Mouse (Mus musculus) MEL (cell line): ENCODE data around the gene Zgpat. TPM values are rescaled to one million over a fixed set of nuclear protein-coding genes. Genes with fewer than 3 reads are reported as not detected.

Experiments used
- DNase-seq: peaks from one replicate; pipeline ENCODE4 v3.0.0; 2011; ENCODE audit warnings: low read depth, low spot score
- H3K27ac ChIP-seq: 2 replicates; pipeline ENCODE4 v1.5.1; 2012; ENCODE audit warnings: low read depth, mild to moderate bottlenecking, control low read depth, low read length, moderate library complexity; ENCODE audit not compliant: control insufficient read depth
- H3K27me3 ChIP-seq, 2 experiments: fragments of 150-350 bp in 1 of 2; sonication (generic) in 1 of 2; 2 replicates each; pipeline ENCODE4 v1.6.1; 2012; ENCODE audit warnings: low read length in 2 of 2, mild to moderate bottlenecking in 2 of 2, improper control_type of control experiment in 1 of 2, moderate library complexity in 1 of 2; ENCODE audit not compliant: insufficient read depth in 2 of 2, control insufficient read depth in 1 of 2
- H3K36me3 ChIP-seq, 2 experiments: 2 replicates each; pipeline ENCODE4 v1.6.1; 2012 to 2014; ENCODE audit warnings: low read length in 2 of 2, improper control_type of control experiment in 1 of 2, inconsistent platforms in 1 of 2, mild to moderate bottlenecking in 1 of 2; ENCODE audit not compliant: insufficient read depth in 2 of 2, control insufficient read depth in 1 of 2
- H3K4me1 ChIP-seq, 2 experiments: fragments of 150-350 bp in 1 of 2; sonication (generic) in 1 of 2; 2 replicates each; pipeline ENCODE4 v1.6.1; 2012; ENCODE audit warnings: low read length in 2 of 2, improper control_type of control experiment in 1 of 2, mild to moderate bottlenecking in 1 of 2; ENCODE audit not compliant: insufficient read depth in 2 of 2, control insufficient read depth in 1 of 2
- H3K4me3 ChIP-seq, 2 experiments: fragments of 150-350 bp in 1 of 2; sonication (generic) in 1 of 2; 2 replicates each; pipeline ENCODE4 v1.5.1; 2012; ENCODE audit warnings: low read depth in 2 of 2, low read length in 2 of 2, mild to moderate bottlenecking in 2 of 2, moderate library complexity in 2 of 2, control low read depth in 1 of 2, improper control_type of control experiment in 1 of 2; ENCODE audit not compliant: control insufficient read depth in 1 of 2, insufficient read depth in 1 of 2
- H3K79me2 ChIP-seq: 2 replicates; pipeline ENCODE4 v1.6.1; 2012; ENCODE audit warnings: mild to moderate bottlenecking, low read length, moderate library complexity; ENCODE audit not compliant: control insufficient read depth, poor library complexity, insufficient read depth
- H3K9ac ChIP-seq: 2 replicates; pipeline ENCODE4 v1.6.1; 2012; ENCODE audit warnings: low read depth, mild to moderate bottlenecking, control low read depth, low read length, moderate library complexity; ENCODE audit not compliant: control insufficient read depth, poor library complexity, severe bottlenecking
- H3K9me3 ChIP-seq: fragments of 150-350 bp; sonication (generic); replicated peaks from 2 replicates; pipeline ENCODE4 v1.6.1; 2012; ENCODE audit warnings: mild to moderate bottlenecking, low read length, improper control_type of control experiment, moderate library complexity; ENCODE audit not compliant: insufficient read depth
- CHD1 ChIP-seq: IDR thresholded peaks from 2 replicates; pipeline ENCODE4 v1.6.1; 2012; ENCODE audit warnings: low read depth, mild to moderate bottlenecking, inconsistent platforms, low read length, improper control_type of control experiment
- CTCF ChIP-seq, 3 experiments: IDR thresholded peaks in 2 of 3; conservative IDR thresholded peaks in 1 of 3; 2 replicates each; pipeline ENCODE4 v1.5.1; 2011 to 2012; ENCODE audit warnings: low read length in 3 of 3, low read depth in 2 of 3, mild to moderate bottlenecking in 2 of 3, improper control_type of control experiment in 1 of 3, inconsistent platforms in 1 of 3, mixed read lengths in 1 of 3, moderate library complexity in 1 of 3; ENCODE audit not compliant: control insufficient read depth in 1 of 3, insufficient read depth in 1 of 3, poor library complexity in 1 of 3, severe bottlenecking in 1 of 3
- ELF1 ChIP-seq: IDR thresholded peaks from 2 replicates; pipeline ENCODE4 v1.6.1; 2014; ENCODE audit warnings: low read depth, mild to moderate bottlenecking, inconsistent platforms, low read length, improper control_type of control experiment, moderate library complexity
- EP300 ChIP-seq, 2 experiments: IDR thresholded peaks; 2 replicates each; pipeline ENCODE4 v1.6.1; 2011; ENCODE audit warnings: improper control_type of control experiment in 2 of 2, low read length in 2 of 2, low read depth in 1 of 2, mild to moderate bottlenecking in 1 of 2
- JUND ChIP-seq: IDR thresholded peaks from 2 replicates; pipeline ENCODE4 v1.6.1; 2011; ENCODE audit warnings: low read depth, mild to moderate bottlenecking, improper control_type of control experiment, low read length
- KAT2A ChIP-seq: conservative IDR thresholded peaks from 2 replicates; pipeline ENCODE4 v1.6.1; 2012; ENCODE audit warnings: low read depth, low read length, improper control_type of control experiment, inconsistent platforms
- MAFK ChIP-seq: IDR thresholded peaks from 2 replicates; pipeline ENCODE4 v1.6.1; 2011; ENCODE audit warnings: low read depth, mild to moderate bottlenecking, low read length, improper control_type of control experiment, borderline replicate concordance
- MAX ChIP-seq: IDR thresholded peaks from 2 replicates; pipeline ENCODE4 v1.6.1; 2011; ENCODE audit warnings: low read length, improper control_type of control experiment
- MEF2A ChIP-seq: IDR thresholded peaks from 2 replicates; pipeline ENCODE4 v1.6.1; 2014; ENCODE audit warnings: low read depth, mild to moderate bottlenecking, inconsistent platforms, low read length, improper control_type of control experiment; ENCODE audit not compliant: poor library complexity, insufficient replicate concordance, severe bottlenecking; ENCODE audit errors: extremely low read depth
- MXI1 ChIP-seq: IDR thresholded peaks from 2 replicates; pipeline ENCODE4 v1.6.1; 2011; ENCODE audit warnings: mild to moderate bottlenecking, low read depth, low read length, improper control_type of control experiment
- MYB ChIP-seq: IDR thresholded peaks from 2 replicates; pipeline ENCODE4 v1.6.1; 2011; ENCODE audit warnings: mild to moderate bottlenecking, low read depth, low read length, improper control_type of control experiment
- POLR2A ChIP-seq, 2 experiments: IDR thresholded peaks; 2 replicates each; pipeline ENCODE4 v1.6.1; 2011 to 2012; ENCODE audit warnings: low read length in 2 of 2, mild to moderate bottlenecking in 2 of 2, control low read depth in 1 of 2, improper control_type of control experiment in 1 of 2, low read depth in 1 of 2, moderate library complexity in 1 of 2; ENCODE audit not compliant: control insufficient read depth in 1 of 2, insufficient read depth in 1 of 2, poor library complexity in 1 of 2
- RAD21 ChIP-seq: IDR thresholded peaks from 2 replicates; pipeline ENCODE4 v1.6.1; 2011; ENCODE audit warnings: mild to moderate bottlenecking, low read depth, low read length, improper control_type of control experiment
- SIN3A ChIP-seq: IDR thresholded peaks from 2 replicates; pipeline ENCODE4 v1.6.1; 2012; ENCODE audit warnings: low read length, improper control_type of control experiment, inconsistent platforms
- SMC3 ChIP-seq: IDR thresholded peaks from 2 replicates; pipeline ENCODE4 v1.6.1; 2011; ENCODE audit warnings: low read depth, low read length, improper control_type of control experiment
- TBP ChIP-seq: IDR thresholded peaks from 2 replicates; pipeline ENCODE4 v1.8.0; 2011; ENCODE audit warnings: low read depth, low read length, improper control_type of control experiment
- TCF12 ChIP-seq: IDR thresholded peaks from 2 replicates; pipeline ENCODE4 v1.6.1; 2014; ENCODE audit warnings: low read depth, mild to moderate bottlenecking, inconsistent platforms, low read length, improper control_type of control experiment, moderate library complexity
- UBTF ChIP-seq: IDR thresholded peaks from 2 replicates; pipeline ENCODE4 v1.6.1; 2012; ENCODE audit warnings: low read depth, mild to moderate bottlenecking, inconsistent platforms, low read length, improper control_type of control experiment, moderate library complexity, borderline replicate concordance; ENCODE audit not compliant: insufficient read depth
- USF1 ChIP-seq: IDR thresholded peaks from 2 replicates; pipeline ENCODE4 v1.6.1; 2014; ENCODE audit warnings: low read depth, mild to moderate bottlenecking, inconsistent platforms, low read length, improper control_type of control experiment, moderate library complexity
- ZMIZ1 ChIP-seq: IDR thresholded peaks from 2 replicates; pipeline ENCODE4 v1.6.1; 2012; ENCODE audit warnings: low read depth, mild to moderate bottlenecking, inconsistent platforms, low read length, improper control_type of control experiment, moderate library complexity
- polyA plus RNA-seq, 2 experiments: library from polyadenylated mRNA; stranded (reverse) in 1 of 2; unstranded in 1 of 2; fragments of >175 nt in 1 of 2; fragments of >200 nt in 1 of 2; gene quantifications; 2 replicates each; pipeline versions ENCODE4 v1.2.1 to v1.2.4; 2012; ENCODE audit warnings: low replicate concordance in 2 of 2, low read depth in 1 of 2; ENCODE audit not compliant: insufficient read length in 2 of 2, insufficient read depth in 1 of 2, missing spikeins in 1 of 2
- total RNA-seq: library from RNA; depleted of rRNA; stranded (reverse); fragments of 300-350 nt; gene quantifications from 2 replicates; pipeline ENCODE4 v1.2.3, GENCODE M21; 2012

The Zgpat gene
- total and polyA plus RNA-seq, 3 experiments = 28.0 to 30.7 TPM; not detected in 1

GRCm38 (mm10) chr2:181326098-181326497 lies 38.6 kb upstream of the Zgpat start:
- no peaks in the 10 kb centered on the region for H3K4me1 ChIP-seq
- no peaks in the 10 kb centered on the region for H3K27me3 ChIP-seq
- H3K4me3 ChIP-seq = no peak overlapping the region
- no peak overlapping the region for H3K27ac ChIP-seq
- no peak overlapping the region for H3K9ac ChIP-seq
- H3K79me2 ChIP-seq = no peaks in the 10 kb centered on the region
- no peaks in the 10 kb centered on the region for H3K9me3 ChIP-seq
- DNase-seq = no peak
- peaks cover 0 to 9% of the 10 kb centered on the region in 2 experiments; a peak in 2 of 4 replicates for H3K36me3 ChIP-seq
- TF ChIP-seq RAD21 (no peak), MEF2A (no peak), UBTF (no peak), POLR2A (IDR thresholded peaks at IDR 0.05; ENCODE audit: control insufficient read depth in 1 of 2, insufficient read depth in 1 of 2, low read depth in 1 of 2, low read length in 2 of 2, poor library complexity in 1 of 2) (no peak), MAX (no peak), SMC3 (no peak), TBP (no peak), ZMIZ1 (no peak), TCF12 (no peak), EP300 (IDR thresholded peaks at IDR 0.05; ENCODE audit: low read depth in 1 of 2, low read length in 2 of 2) (no peak)
- TF ChIP-seq, all 39 proteins: peak for 0

GRCm38 (mm10) chr2:181332542-181332941 lies 32.2 kb upstream of the Zgpat start:
- H3K36me3 ChIP-seq = peaks cover 0 to 25% of the 10 kb centered on the region in 2 experiments; a peak in 2 of 4 replicates
- H3K27ac ChIP-seq = no peak overlapping the region
- H3K9ac ChIP-seq = no peak overlapping the region
- H3K4me3 ChIP-seq = no peak overlapping the region
- no peak for DNase-seq
- no peaks in the 10 kb centered on the region for H3K27me3 ChIP-seq
- no peak for TF ChIP-seq USF1
- no peak for TF ChIP-seq KAT2A
- no peak for TF ChIP-seq SIN3A
- TF ChIP-seq CTCF (IDR thresholded peaks at IDR 0.05 in 2 of 3, conservative IDR thresholded peaks at IDR 0.05 in 1 of 3; ENCODE audit: control insufficient read depth in 1 of 3, insufficient read depth in 1 of 3, low read depth in 2 of 3, low read length in 3 of 3, poor library complexity in 1 of 3, severe bottlenecking in 1 of 3) = no peak
- no peak for TF ChIP-seq CHD1
- TF ChIP-seq MXI1 = no peak
- TF ChIP-seq MYB = no peak
- no peak for TF ChIP-seq JUND
- TF ChIP-seq ELF1 = no peak
- no peak for TF ChIP-seq MAFK
- TF ChIP-seq, all 39 proteins: peak for 0
- no peaks in the 10 kb centered on the region for H3K4me1 ChIP-seq
- no peaks in the 10 kb centered on the region; the same call in 1 of the 2 replicates for H3K9me3 ChIP-seq
- no peaks in the 10 kb centered on the region for H3K79me2 ChIP-seq
